Mouse (Mus musculus): ENCODE data around the gene Fxyd2.

Gene Fxyd2

DNA sequence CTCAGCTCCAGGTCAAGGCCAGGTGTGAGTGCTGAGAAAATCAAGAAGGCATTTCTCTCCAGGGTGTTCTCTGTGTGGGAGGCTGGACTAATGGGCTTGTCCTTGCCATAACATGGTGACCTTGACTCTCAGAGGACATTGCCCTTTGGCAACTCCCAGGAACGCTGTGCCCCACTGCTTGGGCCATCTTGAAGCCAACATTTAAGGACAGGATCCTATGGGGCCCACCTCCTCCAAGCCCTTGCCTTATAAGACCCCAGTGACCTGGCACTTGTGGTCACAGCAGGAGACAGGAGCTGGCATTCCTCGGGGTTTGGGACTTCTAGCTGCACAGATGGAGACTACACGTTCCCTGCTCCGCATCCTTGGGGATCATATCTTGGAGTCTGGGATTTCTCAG, at the start of gene Fxyd2:
Fxyd2 (plus strand) TSS at position 236 of the 400 bp plus-strand sequence.
- in situ Hi-C loops (cut with MboI): no loop called here

DNA sequence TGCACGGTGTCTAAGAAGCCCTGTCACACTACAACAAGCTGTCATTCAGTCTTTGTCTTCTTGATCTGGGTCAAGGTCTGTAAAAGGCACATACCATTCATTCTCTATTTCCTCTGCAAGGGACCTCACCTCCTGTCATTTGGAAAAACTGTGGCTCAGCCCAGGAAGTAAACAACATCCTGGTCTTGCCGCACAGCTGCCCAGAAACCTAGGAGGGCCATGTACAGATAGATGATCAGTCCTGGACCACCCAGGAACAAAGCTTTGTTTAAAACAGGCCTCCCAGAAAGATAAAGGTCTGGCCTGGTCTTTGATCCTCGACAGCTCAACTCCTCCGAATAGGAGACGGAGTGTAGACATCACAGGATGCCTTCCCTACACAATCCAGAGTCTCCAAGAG, 49.6 kb upstream of the Fxyd2 start:
- in situ Hi-C loops (cut with MboI): no loop called here

DNA sequence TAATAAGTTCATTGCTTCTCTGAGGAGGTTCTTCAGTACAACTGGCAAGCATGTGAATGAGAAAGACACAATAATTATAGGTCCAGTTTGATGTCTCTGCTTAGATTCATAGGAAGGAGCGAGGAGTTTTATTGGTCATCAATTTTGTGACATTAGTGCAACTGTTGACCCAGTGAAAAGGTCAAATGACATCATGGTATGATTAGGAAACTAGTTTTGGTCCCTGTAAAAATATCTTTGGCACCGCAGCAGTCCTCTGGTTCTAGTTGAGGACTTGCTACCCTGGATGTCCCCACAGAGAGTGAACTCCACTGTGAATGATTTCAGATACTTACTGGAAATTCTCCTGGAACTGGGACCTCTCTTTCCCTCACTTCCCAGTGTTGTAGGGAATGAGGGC, 44.3 kb upstream of the Fxyd2 start:
- in situ Hi-C loops (cut with MboI): no loop called here

DNA sequence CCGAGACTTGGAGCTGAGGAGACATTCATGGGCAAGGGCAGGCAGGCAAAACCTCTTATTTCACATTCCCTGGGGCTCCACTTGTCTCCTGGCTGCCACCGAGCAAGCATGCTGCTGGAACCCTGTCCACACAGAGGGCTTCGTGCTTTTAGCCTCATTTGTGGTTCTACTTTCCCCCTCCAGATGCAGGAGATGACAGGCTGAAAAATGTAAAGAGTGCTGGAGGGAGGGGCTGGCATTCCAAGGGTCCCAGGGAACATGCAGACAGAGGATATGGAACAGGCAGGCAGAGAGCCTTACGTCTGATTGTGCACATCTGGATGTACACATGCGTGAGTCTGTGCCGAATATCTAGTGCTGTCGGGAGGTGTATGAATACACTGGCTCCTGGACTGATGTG, 41.1 kb upstream of the Fxyd2 start:
- in situ Hi-C loops (cut with MboI): no loop called here

DNA sequence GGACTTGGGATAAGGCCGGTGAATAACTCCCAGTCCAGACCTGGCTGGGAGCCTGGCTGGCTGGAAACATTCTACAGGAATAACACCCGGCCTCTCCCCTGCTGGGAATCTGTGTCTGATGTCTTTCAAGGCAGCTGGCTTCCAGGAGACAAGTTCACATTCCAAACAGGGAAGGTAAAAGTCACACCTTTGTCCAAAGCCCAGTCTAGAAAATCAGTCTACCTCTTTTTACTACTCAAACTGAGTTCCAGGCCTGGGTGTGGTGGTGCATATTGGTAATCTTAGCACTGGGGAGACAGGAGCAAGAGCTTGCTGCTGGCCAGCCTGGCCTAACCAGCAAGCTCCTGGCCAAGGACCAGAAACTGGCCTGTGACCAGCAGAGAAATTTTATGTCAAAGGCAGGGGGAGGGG, 37.4 kb upstream of the Fxyd2 start:
- in situ Hi-C loops (cut with MboI): no loop called here

DNA sequence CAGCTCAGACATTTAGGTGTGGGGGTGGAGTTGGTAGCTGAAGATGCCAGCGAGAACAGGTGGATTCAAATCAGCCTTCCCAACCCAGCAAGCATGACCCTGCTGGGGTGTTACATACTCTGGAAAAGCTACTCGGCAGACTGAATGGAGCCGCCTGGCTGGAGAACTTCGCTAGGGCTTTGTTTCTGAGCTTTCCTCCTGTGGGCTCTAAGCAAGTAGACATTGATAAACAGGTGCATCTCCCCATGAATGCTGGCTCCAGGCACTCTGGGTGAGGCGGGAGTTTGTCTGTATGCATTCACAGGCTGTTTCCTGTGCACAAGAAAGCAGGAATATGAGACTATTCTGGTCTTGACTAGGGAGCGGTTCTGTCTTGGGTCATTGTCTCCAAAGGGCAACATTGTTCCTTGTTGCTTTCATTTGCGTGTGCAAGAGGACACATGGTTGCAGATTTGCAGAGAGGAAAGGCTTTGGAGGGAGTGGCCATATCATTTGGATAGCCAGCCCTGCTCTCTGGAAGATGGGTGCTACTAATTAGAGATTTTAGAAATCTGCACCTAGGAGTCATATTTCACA, 35.7 kb upstream of the Fxyd2 start:
- in situ Hi-C loops (cut with MboI): no loop called here

DNA sequence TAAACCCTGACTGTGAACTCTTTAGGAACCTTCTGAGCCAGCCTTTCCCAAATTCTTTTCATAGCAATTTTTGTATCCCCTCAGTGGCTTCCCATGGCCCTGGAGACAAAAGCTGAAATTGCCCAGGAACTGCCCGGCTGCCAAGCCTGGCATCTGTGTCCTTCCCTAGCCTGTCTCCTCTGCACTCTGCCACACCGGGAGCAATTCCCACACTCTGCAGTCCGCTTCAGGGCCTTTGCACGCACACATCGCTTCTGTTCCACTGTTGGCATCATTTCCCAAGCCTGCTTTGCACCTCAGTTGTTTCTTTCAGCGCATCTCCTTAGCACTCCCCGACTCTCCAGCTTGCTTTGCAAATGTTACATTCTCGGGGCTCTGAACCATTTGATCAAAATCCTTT, 31.8 kb upstream of the Fxyd2 start:
- in situ Hi-C loops (cut with MboI): no loop called here

DNA sequence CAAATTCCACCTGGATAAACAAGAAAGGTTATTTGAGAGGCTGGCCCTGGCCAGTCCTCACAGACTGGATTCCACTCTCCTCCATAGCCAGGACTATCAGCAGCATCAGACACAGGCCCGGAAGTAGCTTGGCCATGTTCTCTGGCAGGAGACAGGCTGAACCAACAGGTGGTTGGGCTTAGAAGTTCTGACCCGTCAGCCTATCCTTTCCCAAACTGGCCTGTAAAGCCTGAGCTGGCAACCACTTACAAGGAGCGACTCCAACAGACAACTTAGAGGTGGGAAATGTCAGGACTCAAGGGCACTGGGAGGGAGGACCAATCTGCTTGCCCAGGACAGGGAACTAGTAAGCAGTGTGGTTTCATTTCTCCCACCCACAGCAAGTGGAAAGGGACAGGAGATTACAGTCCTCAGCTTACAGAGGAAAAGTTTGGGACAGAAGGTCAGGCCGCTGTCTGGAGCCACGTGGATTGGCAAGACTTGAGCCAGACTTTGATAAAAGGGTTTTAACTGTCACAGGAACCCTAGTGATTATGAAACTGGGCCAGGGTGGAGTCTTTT, 31.0 kb upstream of the Fxyd2 start:
- in situ Hi-C loops (cut with MboI): no loop called here

DNA sequence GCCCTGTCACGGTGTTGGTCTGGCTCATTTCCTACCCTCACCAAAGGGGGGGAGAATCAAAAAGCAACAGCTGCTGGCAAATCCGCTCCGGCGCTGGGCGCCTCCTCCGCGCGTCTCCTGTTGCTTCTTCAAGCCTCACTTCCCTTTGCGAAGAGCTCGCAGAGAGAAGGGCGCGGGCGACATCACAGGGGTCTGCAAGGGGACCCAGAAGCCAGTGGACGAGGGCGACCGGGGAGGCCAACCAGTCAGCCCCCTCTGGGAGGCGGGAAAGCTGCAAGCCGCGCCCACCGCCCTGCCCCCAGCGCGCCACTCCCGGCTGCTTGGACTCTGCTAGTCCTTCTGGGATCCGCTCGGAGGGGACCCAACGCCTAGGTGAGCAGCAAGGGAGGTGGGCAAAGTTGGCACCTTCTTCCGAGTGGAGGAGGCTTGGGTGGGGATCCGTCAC, 29.3 kb upstream of the Fxyd2 start, which contains the start of gene Fxyd6:
Fxyd6 (plus strand) TSS at position 69 of the 445 bp plus-strand sequence.
- in situ Hi-C loops (cut with MboI): no loop called here

DNA sequence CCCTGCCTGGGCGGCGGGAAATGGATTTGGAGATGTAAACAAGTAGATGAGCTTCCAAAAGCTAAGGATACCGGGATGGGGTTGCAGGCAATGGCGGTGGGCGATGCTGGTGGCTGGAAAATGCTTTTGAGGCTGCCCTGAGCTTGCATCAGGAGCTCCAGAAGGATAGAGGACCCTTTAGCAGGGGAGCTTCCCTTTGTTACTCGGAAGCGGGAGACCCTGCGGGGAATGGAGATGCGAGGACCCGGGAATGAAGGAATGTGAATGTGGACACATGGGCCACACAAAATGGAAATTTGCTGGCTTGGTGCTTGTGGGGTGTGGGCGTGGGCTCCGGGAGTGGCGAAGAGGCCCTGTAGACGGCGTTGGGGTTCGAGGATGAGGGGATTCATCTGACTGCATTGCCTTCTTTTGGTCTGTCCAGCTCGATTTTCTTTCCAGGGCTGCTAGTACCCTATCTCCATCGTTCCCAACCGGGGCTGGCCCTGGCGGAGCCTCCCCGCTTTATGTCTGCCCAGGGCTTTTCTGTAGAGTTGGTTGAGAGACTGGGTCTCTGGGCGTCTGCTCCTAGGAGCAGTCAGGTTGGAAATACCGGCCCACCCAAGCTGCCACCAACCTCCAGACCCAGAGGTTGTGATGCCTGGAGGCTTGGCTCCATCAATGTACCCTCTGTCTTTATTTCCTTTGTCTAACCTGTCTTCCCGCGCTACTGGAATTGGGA, 28.7 kb upstream of the Fxyd2 start:
- in situ Hi-C loops (cut with MboI): no loop called here

DNA sequence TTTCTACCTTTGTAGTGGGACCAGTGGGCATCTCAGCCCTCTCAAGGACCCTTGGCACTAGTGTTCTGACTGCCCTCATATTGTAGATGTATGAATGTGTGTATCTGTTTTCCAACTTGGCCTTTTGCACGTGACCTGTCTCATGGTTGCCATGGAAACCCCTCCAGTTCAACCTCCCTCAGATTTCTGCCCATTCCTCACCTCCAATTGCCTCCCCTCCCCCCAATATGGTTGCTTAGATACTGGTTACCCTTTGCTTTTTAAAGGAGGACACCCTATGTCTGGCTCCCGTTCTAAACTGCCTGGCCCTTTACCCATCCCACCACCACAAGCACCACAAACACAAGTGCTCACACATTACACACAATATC, 28.1 kb upstream of the Fxyd2 start:
- in situ Hi-C loops (cut with MboI): no loop called here

DNA sequence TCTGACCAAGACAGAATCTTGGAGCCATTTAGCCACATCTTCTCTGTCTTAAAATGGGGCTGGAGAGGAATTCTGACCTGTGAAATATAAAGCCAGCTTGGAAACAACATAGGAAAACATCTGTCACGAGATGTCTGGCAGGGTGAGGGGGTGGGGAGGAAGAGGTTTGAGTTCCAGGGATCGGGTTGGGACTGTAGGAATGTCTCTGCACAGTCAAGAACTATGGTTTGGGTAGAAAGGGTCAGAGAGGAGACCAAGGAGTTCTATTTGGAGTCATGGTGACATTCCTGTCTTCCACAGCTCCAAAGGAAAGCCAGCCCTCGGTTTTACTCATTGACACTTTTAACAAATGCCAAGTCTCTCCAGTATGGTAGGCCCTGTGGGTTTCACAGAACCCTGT, 25.6 kb upstream of the Fxyd2 start:
- in situ Hi-C loops (cut with MboI): no loop called here

DNA sequence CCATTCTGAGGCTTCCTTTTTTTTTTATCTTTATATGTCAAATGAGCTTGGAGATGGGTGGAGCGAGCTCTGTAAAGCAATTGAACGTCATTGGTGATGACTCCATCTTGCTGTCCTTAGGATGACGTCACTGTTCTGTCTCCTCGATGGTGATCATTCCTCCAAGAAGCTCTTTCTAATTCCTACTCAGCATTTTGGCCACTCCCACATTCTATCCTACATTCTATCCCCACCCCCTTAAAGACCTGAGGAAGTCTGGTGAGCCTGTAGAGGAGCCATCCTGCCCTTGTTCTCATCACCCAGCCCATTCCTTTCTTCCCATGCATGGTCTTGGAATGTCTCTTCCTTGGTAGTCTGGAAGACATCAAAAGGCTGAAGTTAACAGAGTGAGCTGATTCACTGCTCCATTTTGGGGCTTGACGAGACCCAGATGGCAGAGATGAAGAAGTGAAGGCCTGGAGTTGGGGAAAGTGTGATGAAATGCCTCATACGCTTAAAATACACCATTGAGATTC, 24.4 kb upstream of the Fxyd2 start:
- in situ Hi-C loops (cut with MboI): no loop called here

DNA sequence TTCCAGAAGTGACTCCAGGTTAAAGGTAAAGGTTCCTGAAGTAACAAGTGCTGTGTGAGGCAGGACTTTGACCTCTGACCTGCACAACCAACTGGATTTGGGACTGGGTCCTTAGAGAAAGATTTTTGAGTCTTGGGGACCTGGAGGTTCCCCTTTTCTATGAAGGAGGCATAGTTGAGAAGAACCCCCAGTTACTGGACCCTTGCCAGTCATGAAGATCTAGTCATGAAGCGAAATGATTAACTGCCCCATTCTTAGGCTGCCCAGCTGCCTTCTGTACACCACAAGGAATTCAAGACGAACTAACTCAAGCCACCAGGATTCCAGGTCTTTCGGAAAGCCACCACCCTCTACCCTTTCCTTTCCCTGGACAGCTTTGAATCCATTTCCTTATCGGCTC, 23.0 kb upstream of the Fxyd2 start:
- in situ Hi-C loops (cut with MboI): no loop called here

DNA sequence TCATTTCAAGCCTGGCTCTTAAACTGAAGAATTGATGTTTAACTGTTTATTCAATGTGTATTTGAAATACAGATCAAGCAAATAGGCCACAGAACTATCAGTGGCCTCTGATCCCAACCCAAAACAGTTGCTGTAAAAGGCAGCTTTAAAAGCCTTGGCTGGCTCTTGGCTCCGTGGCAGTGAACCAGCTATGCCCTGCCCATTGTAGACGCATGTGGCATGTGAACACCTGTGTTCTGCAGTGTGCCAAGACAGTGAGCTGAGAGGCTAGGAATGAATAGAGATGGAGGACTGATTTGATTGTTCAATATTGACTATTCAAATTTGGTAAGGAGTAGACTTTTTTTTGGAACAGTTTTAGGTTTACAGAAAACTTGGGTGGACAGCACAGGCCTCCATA, 22.6 kb upstream of the Fxyd2 start:
- in situ Hi-C loops (cut with MboI): no loop called here

DNA sequence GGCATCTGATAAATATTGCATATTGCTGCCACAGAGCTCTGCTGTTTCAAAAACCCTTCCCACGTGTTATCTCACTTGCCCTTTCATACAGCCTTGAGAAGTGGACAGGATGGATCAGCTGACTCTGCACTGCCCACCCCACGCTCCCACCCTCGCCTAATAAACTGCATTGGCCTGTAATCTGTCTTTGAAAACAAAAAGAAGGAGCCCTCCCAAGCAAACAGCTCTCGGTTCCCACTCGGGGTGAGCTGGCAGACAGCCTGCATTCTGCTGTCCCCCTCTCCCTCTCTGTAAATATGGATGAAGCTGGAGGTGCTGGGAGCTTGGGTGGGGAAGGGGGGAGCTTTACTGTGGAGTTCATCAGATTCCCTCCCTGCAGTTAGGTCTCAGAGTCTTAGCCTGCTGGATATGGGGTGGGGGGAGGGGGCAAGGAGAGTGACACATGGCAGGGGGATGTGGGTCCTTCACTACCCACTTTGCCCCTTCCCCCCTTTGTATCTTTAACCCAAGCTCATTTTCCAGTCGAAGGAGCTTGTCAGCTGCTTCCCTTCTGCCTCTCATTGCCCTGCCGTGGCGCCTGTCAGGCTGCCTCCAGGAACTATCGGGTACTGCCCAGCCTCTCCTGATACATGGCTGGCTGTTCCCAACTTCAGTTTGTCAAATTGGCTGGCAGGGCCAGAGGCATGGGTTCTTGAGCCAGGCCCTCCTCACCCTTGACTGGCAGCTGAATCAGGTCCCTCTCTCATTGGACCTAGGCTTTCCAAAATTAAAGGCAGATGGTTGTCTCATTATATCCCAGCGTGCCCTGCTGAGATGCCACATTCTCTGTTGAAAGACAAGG, 18.8 kb upstream of the Fxyd2 start:
- in situ Hi-C loops (cut with MboI): no loop called here

DNA sequence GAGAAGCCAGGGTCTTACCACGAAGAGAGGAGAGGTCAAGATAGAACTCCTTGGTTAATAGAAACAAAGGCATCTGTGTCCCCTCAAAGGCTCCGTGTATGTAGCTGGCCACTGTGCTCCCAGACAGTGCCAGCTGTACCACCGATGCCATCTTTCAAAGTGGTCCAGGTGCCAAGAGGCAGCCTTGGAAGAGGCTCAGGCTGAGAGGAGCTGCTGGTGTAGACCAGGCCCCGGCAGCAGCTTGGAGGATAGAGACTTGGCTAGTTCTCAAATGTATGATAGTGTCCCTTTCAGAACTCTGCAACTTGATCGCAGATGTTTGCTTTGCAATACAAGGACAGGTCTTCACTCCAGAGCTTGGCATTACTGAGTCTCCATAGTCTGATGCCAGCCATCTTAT, 17.1 kb upstream of the Fxyd2 start:
- in situ Hi-C loops (cut with MboI): no loop called here

DNA sequence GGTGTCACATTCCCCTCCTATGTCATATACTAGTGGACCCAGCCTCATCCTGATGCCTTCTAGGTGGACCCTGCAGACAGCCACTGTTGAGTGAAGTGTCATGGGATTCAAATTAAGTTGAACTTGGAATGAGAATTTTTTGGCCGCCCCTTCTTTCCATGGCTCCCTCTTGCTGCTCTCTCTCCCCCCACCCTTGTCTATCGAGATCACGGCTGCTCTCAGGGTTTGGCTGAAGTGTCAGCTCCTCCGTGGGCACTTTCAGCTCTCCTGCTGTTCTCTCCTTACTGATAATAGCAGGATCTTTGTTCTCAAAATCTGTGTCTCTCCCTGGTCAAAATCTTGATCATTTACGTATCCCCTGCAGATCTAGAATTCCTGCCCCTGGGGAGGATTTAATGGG, 16.6 kb upstream of the Fxyd2 start:
- in situ Hi-C loops (cut with MboI): no loop called here

DNA sequence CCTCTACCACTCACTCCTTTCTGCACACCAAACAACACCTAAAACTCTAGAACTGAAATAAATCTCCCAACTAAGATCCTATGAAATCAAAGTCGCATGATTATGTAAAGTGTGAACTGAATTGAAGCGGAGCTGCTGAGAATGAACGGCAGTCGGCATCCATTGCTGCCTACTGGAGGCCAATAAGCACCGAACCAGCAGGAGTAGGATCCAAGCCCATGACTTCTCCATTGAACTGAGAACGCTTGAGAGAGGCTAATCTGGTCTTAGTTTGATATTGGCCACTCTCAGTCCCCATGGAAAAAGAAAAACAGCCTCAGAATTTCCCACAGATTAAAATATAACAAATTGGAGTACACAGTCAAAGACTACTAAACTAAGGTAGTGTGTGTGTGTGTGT, 15.6 kb upstream of the Fxyd2 start:
- in situ Hi-C loops (cut with MboI): no loop called here

DNA sequence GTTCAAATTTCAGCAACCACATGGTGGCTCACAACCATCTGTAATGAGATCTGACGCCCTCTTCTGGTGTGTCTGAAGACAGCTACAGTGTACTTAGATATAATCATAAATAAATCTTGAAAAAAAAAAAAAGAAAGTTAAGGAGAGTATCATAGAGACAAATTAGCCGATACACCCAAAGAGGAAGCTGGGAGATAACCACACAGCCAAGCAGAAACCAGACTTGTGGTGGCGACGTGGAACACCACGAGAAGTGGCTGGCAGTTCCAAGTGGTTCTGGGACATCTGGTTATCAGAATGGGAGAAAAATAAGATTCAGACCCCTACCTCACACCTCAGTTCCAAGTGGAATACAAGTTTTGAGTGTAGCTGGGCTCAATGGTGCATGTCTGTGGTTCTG, 12.8 kb upstream of the Fxyd2 start:
- in situ Hi-C loops (cut with MboI): no loop called here

DNA sequence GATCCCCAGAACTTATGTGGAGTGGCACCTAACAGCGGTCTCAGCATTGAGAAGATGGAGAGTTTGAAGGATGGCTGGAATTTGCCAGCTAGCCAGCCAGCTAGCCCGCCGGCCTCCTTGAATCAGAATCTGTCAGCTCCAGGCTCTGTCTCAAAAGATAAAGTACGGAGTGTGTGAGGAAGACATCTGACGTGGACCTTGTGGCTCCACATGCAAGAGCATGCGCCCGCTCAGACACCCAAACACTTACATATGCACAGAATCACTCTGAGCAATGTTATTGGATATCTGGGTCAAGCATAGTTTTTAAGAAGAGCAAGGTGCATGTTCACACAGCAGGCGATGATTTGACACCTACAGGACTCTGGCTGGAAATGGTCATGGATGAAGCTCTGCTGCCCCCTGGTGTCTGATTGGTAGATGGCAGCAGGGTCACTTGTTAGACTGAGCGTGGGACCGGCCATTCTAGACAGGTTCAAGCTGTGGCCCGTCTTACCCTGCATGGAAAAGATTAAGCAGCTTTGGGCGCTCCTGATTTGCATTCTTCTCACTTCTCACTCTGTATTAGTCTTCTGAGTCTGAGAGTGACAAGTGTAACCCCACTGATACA, 11.0 kb upstream of the Fxyd2 start:
- in situ Hi-C loops (cut with MboI): no loop called here

DNA sequence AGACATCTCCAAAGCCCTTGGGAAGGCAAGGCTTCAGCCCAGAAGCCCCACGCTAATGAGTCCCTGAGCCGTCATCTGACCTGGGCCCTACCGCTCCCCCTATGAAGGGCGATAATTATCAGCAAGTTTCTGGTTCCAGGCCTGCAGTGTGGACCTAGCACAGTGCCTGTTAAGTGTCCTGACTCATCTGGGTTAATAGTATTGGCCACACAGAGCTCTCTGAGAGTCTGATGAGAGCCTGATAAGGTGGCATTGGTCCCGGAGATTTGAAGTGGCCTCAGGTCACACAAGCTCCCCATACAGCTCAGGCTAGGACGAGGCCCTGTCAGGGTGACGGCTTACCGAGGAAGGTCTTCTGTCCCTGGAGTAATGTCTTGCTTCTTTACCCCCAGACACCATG, 9.9 kb upstream of the Fxyd2 start:
- in situ Hi-C loops (cut with MboI): no loop called here
